Mouse (Mus musculus) urinary bladder, postnatal 36 days (tissue): ENCODE results near the gene Zan.

ENCODE experiments used
- DNase-seq, 2 experiments: peaks; one replicate each; pipeline ENCODE4 v3.0.0; 2022; ENCODE audit warnings: low spot score in 2 of 2, mixed read lengths in 1 of 2

Zan gene

GRCm38 (mm10) chr5:137332857-137333511 is 143.9 kb downstream of the Zan start:
- DNase-seq, result no peak

DNA sequence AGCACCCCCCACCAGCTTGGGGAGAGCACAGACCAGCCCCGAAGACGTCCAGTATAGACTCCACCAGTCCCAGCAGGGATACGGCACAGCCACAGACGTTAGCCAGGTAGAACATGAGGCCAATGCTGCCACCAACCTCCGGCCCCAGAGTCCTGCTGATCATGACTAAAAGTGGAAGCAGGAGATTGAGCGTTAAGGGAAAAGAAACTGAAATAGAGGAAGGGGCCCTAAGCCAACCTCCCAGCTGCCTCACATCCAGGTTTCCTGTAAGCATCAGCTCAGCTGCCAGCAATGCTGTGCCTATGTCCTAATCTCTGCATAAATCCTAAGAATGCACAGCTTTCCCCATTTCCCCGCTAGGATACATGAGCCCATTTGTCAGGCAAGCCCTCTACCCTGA is 146.0 kb downstream of the Zan start:
- DNase-seq, result no peak
